Mouse (Mus musculus): Measurements from ENCODE around the gene Gm49630. TPM values are rescaled to one million over a fixed set of nuclear protein-coding genes. Genes with fewer than 3 reads are reported as not detected.
"Not testable (repeated sequence)": the region's sequence is repeated elsewhere in the genome, so short reads cannot be mapped to it uniquely, and the experiment has no call there.

Gene Gm49630
- total RNA-seq (2021): not detected

DNA sequence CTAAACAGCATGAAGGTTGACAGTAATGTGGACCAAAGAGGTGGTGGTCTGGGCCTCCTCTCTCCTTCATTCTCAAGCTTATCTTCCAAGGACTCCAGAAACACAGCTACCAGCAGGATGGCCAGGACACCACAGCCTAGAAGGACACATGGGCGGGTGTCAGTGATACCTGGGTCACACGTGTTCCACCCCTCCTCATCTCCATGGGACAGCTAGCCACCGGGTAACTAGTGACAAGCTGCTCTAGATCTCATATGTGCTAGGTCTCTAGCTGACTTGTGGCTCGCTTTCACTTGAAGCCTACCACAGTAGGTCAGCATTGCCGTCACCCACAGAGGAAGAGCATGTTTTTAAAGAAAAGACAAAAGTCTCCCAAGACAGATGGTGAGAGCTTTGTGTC, at the start of gene Gm49630:
TSS of gene Gm49630 (minus strand) at position 101 of the 400 bp plus-strand sequence.
- DNase-seq; intact Hi-C loops (cut with DNase I): not testable (repeated sequence)

DNA sequence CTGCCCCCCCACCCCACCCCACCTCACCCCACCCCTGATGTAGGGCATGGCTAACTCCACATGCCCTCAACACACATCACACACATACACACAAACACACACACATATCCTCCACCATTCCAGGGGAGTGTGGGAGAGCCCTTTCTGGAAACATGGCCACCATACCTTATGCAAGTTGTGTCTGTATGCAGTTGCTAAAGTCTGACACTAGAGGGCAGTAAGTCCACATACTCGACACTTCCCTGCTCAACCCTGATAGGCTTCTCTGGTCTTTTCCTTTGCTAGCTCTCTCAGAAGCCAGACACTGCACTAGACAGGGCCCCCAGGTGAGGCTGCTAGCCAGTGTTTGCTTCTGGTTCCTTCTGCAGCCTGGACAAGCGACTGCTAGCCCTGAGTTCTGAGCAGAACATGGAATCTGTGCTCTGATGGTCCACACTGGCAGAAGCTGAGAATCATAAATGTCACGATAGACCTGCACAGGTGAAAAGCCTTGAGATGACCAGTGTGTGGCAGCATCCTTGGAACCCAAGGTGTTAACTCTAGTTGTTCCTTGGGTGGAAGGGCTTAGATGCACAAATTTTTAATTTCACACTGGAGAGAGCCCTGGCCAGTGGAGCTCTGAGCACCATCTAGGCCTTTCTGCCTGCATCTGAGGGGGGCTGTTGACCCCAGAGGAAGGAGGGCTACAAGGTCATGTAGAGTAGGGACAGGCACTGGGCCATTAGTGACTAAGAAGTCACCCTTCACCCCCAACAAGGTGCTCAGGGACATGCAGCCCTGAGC, 48.6 kb upstream of the Gm49630 start:
- DNase-seq: peak; percentile 14 to 18
- intact Hi-C loops (cut with DNase I): not testable (repeated sequence)

DNA sequence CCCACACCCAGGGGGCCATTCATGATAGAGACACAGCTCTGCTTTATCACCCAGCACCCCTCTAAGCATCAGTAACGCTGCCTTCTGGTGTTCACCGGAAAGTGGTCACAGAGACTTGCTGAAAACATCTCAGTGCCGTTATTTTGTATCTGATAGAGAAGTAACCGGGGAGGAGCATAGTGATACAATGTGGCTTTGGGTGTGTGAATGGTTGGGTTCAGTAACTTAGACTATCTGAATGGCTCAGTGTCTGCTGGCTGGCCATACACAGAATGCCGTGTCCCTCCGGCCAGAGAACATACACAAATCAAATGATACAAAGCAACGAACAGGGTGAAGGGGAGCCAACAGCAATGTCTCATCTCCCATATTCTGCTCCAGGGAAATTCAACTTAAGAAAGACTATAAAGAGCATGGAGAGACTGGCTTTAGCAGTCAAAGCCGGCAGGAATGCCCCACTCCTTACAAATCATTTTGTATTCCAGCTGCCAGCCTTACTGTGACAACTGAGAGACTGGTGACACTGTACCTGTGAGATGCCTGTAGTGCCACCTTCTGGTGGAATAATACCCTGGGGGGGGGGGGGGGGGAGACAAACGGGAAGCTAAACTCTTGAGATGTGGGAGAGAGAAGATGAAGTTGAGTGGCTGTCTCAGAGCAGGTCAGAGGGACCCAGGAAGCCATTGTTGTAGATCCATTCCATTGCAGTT, 43.0 kb upstream of the Gm49630 start:
- intact Hi-C loops (cut with DNase I); DNase-seq: not testable (repeated sequence)

DNA sequence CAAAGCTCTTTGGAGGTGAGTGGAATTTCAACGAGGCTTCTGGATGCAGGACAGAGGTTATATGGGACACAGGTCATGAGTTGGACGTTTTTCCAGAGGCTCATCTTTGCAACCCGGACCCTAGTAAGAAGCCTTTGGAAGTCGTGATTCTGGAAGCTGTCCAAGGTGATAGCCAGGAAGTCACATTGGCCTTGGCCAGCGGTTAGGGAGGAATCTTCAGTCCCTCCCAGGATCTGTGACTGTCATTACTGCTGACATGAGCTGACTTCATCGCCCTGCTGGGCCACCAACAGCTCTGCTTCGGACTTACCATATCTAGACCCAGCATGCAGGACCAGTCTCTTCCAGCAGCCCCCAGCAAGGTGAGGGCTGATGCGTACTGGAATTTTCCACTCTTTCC, 41.6 kb upstream of the Gm49630 start:
- DNase-seq; intact Hi-C loops (cut with DNase I): not testable (repeated sequence)

DNA sequence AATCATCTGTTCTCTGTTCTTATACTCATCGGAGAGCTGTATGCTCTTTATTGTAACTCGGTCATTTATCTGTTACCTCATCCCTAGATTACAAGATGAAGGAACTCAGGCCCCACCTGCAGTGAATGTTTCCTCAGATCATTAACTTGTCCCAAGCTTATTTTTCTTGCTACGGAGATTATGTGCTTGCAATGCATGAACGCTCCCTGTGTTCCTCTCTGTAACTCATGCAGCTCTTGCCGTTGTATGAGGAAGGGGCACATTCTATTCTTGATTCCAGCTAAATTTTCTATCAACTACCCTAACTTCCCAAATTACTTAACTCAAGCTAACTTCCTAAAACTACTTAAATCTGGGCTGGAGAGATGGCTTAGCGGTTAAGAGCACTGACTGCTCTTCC, 28.0 kb upstream of the Gm49630 start:
- intact Hi-C loops (cut with DNase I): not testable (repeated sequence)

DNA sequence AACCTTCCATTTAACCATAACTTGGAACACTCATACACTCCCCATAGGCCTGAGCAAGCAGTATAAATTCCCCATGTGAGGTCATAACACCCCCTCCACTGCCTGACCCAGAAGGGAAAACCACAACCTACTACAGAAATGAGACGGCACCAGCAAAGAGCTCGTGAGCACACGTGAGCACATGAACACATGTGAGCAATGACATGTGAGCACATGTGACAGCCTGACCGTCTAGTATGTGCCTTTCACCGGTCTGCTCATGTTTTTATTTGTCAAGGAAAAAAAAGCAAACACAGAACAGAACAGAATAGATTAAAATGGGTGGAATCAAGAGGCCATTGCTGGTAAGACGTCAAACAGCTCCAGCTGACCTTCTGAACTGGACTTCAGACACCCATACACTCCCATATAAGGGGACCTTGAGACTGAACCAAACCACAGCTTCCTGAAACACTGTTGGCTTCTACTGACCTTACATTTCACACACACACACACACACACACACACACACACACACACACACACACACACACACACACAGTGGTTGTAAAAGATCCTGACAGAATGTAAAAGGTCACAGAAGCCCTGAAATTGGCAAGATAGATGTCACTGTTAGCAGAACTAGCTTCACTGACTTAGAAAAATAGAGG, 26.5 kb upstream of the Gm49630 start:
- DNase-seq; intact Hi-C loops (cut with DNase I): not testable (repeated sequence)

More for the DNA sequence above, 28.0 kb upstream of the Gm49630 start:
- not testable (repeated sequence) for DNase-seq

DNA sequence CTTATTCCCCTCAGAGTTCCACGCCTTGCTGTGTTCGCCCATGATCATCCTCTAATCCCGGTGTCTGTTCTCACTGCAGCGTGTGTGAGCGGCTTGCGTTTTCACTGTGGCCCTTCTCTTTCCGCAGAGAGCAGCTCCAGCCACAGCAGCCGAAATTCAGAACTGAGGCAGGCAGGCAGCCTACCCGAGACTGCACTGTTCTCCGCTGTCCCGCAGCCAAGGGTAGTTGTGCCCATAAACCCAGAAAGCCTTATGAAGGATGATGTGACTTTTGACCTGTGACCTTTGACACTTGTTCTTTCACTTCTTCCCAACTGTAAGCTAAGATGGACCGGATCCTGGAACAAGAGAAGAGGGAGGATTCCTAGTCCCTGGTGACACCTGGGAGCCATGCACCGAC, 25.3 kb upstream of the Gm49630 start:
- intact Hi-C loops (cut with DNase I); DNase-seq: not testable (repeated sequence)

DNA sequence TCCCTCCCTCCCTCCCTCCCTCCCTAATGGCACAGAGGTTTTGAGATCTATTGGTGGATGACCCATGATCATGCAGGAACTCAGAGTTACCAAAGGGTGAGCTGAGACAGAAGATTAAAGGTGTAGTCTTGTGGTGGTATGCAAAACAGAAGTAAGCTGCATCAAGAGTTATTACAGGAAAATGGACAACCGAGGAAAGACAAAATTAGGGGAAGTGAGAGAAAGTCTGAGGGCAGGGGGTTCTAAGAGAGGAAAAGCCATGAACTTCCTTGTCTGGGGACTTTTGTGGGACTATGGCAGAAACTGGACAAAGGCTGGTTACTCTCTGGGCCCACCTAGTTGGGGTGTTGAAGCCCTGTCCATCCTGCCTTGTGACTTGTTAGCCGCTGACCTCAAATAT, 24.5 kb upstream of the Gm49630 start:
- DNase-seq; intact Hi-C loops (cut with DNase I): not testable (repeated sequence)

DNA sequence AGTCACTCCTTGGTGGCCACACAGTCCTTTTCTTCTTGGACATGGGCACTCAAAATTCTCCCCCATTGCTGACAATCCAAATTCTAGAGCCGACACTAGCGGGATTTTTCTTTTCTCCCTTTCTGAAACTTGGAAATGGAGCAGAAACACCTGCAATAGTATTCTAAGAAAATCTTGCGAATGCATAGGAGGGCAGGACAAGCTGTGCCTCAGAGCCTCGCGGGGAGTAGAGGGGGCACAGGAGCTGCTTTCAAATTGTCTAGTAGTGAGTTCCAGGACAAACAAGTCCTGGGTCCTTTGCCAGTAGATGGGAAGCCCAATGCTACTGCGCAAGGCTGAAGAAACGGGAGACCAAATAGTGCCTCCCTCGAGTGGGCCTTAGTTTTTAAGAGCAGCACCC, 23.9 kb upstream of the Gm49630 start:
- DNase-seq; intact Hi-C loops (cut with DNase I): not testable (repeated sequence)

DNA sequence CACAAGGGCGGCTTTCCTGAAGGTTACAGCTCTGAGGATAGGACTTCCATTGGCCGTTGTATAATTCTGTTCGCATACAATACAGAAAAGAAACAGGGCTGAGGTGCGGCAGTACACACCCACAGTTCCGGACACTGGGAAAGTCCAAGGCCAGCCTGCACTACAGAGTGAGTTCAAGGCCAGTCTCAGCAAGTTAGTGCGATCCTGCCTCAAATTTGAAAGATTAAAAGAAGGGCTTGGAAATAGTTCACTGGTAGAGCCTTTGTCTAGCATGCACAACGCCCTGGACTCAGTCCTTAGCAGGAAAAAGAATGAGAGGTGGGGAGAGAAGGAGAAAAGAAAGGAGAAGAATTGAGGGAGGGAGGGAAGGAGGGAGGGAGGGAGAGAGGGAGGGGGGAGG, 23.3 kb upstream of the Gm49630 start:
- intact Hi-C loops (cut with DNase I): not testable (repeated sequence)

DNA sequence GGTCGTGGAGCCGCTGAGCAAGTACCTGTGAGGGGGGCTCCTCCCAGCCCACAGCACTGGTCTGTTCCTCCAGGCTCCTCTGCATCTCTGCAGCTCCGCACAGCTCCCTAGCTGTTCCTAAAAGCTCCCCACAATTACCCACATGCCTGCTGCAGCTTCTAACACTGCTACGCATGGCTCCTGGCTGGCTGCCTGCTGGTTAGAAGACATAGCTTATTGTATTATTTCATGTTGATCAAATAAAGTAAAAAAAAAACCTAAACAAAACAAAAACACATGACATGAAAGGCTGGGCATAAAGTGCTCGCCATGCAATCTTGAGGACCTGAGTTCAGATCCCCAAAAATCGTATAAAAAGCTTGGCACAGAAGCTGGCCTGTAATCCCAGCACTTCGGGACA, 18.1 kb upstream of the Gm49630 start:
- DNase-seq; intact Hi-C loops (cut with DNase I): not testable (repeated sequence)

More for the DNA sequence above, 23.3 kb upstream of the Gm49630 start:
- DNase-seq: not testable (repeated sequence)

DNA sequence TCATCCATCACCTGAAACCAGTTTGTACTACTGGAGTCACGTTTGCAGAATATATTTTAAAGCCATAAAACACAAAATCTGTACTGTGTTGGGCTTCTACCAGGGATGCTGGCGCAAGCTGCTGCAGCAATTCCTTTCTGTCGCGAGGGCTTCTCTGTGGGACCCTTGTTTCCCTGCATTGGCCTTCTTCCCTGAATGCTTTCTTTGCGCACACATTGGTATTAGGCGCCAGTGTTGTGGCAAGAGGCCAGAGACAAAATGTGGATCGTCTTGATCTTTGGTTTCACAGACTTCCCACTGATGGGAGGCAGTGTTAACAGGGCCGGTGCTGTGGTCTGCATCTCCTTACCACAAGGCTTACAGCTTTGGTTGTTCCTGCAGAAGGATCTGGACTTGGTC, 17.2 kb upstream of the Gm49630 start:
- DNase-seq; intact Hi-C loops (cut with DNase I): not testable (repeated sequence)

DNA sequence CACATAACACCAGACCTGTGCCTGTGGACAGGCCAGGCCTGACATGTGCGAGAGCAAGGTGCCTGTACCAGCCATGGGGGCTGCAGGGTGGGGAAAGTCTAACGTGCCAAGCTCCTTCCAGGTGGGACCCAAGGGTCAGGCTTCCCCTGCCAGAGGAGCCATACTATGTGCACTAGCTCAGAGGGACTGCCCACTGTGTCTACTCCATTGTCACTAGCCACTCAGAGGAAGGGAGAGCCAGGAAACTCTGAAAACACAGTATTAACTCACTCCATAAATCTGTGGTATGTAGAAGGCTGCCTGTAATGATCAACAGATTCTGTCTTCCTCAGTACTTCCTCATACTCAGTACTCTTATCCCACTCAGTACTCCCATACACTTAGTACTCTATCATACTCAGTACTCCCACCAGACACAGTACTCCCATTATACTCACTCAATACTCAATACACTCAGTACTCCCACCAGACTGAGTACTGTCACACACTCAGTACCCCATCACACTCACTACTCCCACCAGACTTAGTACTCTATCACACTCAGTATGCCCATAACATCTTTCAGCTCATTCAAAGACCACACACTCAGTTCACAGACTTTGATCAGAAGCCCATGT, 16.7 kb upstream of the Gm49630 start:
- DNase-seq; intact Hi-C loops (cut with DNase I): not testable (repeated sequence)

DNA sequence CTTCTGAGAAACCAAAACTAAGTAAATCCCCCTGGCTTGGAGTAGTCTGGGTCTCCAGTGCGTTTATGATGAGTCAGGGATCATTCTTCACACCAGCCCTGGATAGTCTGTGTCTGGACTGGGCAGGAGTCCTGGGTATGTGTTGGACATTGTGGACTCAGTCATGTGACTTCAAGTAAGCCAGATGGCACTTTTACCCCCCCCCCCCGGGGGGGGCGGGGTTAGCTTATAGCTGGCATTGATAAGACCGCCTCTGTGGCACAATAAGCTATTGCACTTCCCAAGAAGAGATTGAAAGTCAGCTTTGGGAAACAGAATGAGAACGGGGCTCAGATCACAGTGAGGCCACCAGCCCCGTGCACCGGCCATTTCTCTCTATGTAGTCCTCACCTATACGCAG, 14.2 kb upstream of the Gm49630 start:
- intact Hi-C loops (cut with DNase I); DNase-seq: not testable (repeated sequence)

DNA sequence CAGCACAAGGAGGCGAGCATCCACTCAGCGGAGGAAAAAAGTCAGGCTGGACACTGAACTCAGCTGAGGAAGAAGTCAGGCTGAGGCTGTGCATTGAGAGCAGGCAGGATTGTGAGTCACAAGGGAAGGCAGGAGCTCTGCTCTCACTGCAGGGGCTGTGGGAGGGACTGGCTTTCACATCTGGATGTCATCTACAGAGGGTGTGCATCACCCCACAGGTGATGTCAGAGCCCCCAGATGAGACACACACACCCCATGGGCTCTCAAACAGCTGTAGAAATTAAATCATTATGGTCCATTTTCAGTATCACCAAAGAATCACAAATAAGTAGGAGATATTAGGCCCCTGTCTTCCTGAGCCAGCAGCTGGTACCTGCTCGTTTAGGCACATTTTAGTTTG, 13.6 kb upstream of the Gm49630 start, which contains the start of gene Unc93a2:
TSS of gene Unc93a2 (minus strand) at position 101 of the 400 bp plus-strand sequence.
- intact Hi-C loops (cut with DNase I); DNase-seq: not testable (repeated sequence)

DNA sequence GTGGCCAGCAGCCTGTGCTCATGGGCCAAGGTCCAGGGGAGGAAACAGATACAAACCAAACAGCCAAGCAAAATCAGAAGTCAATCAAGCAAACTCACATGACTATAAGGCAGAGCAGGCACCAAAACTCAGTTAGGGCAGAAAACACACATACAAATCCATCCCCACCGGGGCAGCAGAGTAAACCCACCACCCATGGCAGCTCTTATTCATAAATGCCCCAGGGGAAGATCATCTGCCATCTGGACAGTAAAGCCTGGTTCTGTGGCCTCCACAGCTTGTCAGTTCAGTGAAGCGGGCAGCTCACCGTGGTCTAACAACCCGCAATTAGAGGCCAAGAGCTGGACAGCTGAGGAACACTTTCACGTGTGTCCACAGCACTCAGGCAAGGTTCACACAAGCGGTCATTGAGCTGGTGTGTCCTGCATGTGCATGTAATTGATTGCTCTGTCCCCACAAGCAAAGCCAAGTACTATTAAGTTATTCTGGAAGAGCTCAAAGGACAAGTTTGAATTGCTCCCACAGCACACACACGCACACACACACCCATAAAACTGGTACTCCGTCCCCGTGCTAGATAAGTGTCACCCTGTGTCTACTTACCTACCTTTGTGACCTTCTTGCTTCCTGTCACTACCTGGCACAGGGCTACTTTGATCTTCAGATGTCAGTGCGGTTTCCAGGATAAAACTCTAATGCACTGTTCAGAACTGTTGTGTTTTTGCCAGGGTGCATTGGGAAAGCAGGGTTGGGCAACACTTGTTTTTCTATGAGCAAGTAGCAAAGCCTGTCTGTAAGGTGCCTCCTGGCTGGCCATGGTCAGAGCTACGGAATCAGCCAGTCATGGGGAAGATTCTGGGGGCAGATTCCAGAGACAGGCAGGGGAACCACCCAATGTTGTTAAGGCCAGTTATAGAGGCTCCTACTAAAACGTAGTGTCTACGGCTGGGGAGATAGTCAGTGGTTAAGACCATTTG, 11.7 kb upstream of the Gm49630 start:
- DNase-seq; intact Hi-C loops (cut with DNase I): not testable (repeated sequence)

DNA sequence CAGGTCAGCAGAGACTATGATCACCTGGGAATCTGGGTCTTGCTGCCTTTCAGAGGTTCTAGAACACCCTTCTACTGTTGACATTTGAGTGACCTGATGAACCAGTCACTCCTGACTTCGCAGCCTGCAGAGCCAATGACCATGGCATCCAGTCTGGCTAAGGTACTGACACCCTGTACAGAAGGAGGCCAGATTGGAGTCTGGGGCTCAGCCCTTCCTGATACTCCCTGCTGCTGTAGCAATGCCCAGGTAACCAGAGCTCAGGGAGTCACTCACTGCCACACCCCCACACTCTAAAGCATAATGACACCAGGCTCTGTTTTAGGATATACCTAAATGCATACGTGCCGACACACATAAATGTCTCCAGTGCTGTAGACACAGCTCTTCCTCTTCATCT, 10.9 kb upstream of the Gm49630 start:
- intact Hi-C loops (cut with DNase I); DNase-seq: not testable (repeated sequence)

DNA sequence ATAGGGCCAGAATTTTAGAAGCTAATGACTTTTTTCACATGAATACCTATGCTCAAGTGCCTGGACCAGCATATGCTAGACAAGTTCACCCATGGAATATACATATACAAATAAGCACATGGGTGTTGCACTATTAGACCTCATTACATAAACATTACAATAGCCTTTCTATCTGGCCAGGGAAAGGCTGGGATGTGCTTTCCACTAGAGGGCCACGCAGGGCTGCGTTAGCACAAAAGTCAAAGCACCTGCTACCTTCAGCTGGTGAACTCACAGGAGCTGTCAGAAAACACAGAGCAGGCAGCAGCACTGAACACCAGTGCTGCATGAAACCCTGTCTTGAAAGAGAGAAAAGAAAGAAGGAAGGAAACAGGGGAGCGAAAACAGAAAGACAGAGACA, 6.1 kb upstream of the Gm49630 start:
- intact Hi-C loops (cut with DNase I); DNase-seq: not testable (repeated sequence)

DNA sequence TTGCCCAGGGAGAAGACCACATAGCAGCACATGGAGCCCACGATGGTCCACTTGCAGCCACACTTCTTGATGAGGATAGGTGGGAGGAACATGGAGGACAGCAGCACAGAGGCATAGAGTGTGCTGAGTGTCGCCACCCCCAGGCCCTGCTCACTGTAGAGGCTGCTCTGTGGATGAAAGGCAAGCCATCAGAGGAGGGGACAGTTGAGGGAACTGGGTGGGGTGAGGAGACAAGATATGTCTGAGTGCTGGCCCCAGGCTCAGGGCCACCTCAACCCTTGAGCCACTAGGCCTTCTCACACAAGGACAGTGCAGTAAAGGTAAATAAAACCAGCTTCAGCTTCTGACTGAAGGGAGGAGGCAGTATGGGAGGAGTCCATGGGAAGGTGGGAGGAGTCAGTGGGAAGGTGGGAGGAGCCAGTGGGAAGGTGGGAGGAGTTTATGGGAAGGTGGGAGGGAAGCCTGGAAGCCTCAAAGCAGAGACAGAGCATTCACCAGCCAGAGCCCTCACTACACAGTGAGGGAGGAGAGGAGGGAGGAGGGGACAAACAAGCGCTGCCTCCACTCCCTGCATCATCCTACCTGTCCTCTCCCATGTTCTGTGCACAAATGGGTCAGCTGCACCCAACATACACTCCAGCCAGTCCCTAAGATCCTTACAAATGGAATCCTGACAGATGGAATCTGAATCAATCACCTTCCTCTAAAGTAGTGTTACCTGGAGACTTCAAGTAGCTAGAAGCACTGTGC, 5.3 kb upstream of the Gm49630 start:
- DNase-seq; intact Hi-C loops (cut with DNase I): not testable (repeated sequence)

All from heart, postnatal 10 days (tissue).